Mouse (Mus musculus): Measurements from ENCODE around the gene E2f8.

GRCm38 (mm10) chr7:48841538-48841937 is 39.9 kb downstream of the E2f8 start:
- TF ChIP-seq CTCF (IDR thresholded peaks at IDR 0.05; ENCODE audit: control insufficient read depth, insufficient read depth, insufficient replicate concordance, low read depth, low read length) (no peak), POLR2A (IDR thresholded peaks at IDR 0.05; ENCODE audit: control insufficient read depth, low read depth, low read length) (no peak)

Measured in testis, adult 2 months (tissue).